Mouse (Mus musculus) spleen, embryonic (tissue): ENCODE measurements around the gene Akr1a1.
"Not testable (repeated sequence)": the region's sequence is repeated elsewhere in the genome, so short reads cannot be mapped to it uniquely, and the experiment has no call there.

Experiments
- CTCF ChIA-PET: fragments of 350-600 bp; sonication (Branson Sonifier 250); formaldehyde crosslinking; loops from one replicate; lab custom pipeline; 2022; lab: Charles Lee

The Akr1a1 gene

DNA sequence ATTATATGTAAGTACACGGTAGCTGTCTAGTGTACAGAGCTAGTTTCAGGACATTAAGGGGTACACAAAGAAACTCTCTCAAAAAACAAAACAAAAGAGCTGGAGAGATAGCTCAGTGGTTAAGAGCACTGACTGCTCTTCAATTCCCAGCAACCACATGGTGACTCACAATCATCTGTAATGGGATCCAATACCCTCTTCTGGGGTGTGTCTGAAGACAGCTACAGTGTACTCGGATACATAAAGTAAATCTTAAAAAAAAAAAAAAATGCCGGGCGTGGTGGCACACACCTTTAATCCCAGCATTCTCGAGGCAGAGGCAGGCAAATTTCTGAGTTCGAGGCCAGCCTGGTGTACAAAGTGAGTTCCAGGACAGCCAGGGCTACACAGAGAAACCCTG lies 8.4 kb upstream of the Akr1a1 start:
- CTCF ChIA-PET: not testable (repeated sequence)

DNA sequence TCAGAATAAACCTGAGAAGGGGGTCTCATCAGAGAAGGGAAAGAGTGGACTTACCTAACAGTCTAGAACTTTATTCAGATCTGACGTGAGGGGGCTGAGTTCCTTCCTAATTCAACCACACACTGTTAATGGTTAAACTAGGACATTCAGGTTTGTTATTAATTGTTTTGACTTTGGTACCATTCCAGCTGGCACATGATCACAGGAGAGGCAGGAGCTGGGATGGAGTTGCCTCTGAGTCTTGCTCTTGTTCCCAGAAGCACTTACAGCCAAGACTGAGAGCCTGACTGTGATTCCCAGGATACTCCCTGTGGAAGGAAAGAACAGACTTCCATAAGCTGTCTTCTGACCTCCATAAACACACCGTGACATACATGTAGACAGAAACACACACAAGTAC lies 8.0 kb upstream of the Akr1a1 start:
- CTCF ChIA-PET: no interaction called here

DNA sequence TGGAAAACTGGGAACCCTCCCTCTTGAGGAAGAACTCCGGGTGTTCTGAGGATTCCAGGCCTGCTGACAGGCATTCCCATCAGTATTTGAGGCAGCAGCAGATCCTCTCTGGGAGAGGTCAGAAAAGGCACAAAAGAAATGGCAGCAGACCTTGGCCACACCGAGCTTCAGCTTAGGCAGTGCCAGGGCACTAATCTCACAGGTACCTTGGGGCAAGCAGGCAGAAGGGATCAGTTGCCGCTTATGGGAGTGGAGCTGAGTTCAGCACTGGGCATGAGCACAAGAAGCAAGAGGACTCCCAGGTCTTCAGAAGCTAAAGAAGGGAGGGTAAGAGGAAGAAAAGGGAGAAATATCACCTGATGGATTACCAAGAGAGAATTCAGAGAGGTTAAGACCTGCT lies 6.5 kb upstream of the Akr1a1 start:
- CTCF ChIA-PET: no interaction called here

DNA sequence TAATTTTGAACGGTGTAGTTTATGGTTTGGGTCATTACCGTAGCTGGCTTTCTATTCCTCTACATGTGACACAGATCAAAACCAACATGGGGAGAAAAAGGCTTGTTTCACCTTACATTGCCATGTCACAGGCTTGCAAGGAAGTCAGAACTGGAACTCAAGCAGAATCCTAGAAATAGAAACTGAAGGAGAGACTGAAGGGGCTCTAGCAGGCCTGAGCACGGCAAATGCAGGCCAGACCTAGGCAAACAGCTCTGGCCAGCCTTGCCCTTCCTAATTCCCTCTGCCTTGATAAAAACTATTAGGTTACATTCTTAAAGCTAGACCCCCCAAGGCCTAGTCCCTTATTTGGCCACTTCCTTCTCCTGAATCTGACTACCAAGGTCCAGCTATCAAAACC lies 4.2 kb upstream of the Akr1a1 start:
- CTCF ChIA-PET: no interaction called here

DNA sequence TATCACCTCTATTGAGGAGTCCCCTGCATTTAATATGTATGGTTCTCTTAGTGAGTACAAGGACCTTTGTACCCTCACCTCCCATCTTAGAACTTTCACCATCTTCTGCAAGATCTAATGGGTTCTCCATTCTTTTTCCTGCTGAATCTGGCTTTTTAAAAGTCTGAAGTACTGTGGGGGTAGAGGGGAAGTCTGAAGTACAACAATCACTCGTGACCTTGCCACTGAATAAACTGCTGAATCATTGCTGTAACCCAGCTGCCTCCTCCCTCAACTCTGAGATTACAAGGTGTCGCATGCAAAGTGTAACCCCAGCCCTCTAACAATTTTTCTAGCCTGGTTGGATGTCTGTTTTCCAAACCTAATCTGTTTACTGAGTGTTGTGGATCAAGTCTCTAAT lies 3.6 kb upstream of the Akr1a1 start:
- CTCF ChIA-PET: interaction anchor here (0.7 kb wide), 1 partner anchor 471 kb away, joined by 3 read pairs; no protein-coding TSS in a partner anchor

DNA sequence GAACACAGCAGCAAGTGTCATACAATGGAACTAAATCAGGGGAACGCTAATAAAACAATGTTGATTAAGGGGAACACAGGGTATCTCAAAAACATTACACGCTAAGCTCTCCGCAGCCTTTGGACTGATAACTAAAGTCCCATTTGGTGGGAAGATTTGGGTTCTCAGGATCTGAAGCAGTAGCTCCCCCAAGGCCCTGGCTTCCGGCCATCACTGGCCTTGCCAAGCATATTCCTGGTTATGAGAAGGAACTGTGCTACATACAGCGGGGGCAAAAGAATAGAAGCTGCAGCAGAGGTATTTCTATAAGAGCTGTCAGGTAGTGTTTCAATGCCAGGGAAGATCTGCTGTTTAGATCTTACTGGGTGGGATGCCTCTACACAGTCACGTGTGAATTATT lies 1.7 kb upstream of the Akr1a1 start:
- CTCF ChIA-PET: no interaction called here

DNA sequence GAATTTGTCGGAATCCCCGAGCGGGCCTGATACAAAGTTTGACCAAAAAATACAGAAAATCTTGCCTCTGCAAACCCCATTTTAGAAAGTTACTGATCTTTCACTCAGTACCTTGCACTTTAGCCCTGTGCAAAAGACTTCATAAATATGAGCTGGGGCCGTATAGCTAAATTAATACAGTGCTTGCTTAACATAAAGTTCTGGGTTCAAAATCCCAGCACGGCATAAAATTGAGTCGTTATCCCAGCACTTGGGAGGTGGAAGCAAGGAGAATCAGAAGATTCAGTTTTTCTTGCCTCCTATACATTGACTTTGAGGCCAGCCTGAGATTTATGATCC lies 286 bp upstream of the Akr1a1 start:
- CTCF ChIA-PET: no interaction called here

DNA sequence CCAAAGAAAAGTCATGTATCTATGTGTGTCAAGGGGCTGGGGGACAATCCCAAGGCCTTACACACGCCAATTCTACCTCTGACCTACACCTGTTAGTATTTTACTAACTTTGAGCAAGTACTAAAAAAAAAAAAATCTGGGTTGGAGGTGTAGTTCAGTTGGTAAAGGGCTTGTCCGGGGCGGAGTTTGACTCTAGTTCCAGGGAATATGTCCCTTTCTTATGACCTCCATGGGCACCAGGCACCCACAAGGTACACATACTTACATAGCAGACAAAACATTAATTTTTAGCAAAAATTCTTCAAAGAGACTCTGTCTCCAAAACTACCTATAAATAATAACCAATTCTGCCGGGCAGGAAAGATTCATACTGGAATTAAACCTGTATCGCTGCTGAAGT lies 1.1 kb downstream of the Akr1a1 start:
- CTCF ChIA-PET: interaction anchor here (0.7 to 0.8 kb wide), 2 partner anchors 20 to 170 kb away, joined by 3 to 5 read pairs; no protein-coding TSS in a partner anchor

DNA sequence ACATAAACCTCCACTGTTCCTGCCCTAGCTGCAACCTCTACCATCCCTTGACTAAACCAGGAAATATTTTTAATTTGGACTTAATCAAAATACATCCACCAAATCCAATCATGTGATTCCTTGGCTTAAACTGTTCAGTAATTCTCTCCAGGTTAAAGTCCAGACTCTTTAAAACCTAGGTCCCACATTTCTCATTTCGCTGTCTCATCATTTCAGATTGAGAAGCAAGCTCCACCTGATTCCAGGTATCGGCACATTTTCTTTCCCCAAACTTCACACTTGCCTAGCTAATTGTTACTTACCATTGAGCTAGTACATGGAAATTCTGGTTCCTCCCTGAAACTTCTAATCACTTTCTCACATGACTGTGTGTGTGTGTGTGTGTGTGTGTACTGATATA lies 2.1 kb downstream of the Akr1a1 start:
- CTCF ChIA-PET: no interaction called here

DNA sequence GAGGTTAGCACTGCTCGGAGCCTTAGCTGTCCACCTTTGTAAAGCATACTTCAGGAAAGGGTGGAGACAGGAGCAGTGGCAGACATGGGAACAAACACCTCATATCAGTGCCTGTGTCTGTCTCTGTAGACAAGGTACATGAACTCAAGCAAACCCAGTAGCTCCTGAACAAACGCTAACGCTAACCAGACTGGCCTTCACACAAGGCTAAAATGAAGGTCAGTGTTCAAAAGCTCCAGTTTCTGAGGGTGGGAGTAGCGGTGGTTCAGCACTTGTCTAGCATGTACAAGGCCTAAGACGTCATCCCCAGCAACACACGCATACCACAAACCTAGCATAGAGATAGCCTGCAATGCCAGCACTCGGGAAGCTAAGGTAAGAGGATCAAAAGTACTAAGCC lies 5.9 kb downstream of the Akr1a1 start:
- CTCF ChIA-PET: no interaction called here

DNA sequence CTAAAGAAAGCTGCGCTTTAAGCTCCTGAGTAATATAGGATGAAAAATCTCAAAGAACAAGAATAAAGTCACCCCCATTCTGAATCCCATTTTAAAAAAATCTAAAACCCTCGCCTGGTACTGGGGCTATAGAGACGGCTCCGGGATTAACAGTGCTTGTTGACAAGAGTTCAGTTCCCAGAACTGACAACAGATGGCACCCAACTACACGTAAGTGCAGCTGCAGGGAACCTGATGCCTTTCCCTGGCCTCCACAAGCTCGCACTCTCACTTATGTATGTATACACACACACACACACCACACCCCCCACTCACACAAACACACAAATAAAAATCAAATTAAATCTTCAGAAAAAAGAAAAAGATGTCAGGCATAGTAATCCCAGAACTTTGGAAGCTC lies 7.2 kb downstream of the Akr1a1 start:
- CTCF ChIA-PET: no interaction called here

DNA sequence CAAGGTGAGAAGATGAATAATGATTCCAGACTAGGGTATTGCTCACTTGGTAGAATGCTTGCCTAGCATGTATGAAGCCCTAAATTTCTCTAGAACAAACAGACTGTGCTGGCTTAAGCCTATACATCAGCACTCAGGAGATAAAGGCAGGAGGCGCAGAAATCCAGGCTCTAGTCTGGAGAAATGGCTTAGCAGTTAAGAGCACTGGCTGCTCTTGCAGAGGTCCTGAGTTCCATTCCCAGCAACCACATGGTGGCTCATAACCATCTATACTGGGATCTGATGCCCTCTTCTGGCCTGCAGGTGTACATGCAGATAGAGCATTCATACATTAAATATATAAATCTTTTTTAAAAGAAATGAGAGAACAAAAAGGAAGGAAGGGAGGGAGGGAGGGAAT lies 9.4 kb downstream of the Akr1a1 start:
- CTCF ChIA-PET: no interaction called here

DNA sequence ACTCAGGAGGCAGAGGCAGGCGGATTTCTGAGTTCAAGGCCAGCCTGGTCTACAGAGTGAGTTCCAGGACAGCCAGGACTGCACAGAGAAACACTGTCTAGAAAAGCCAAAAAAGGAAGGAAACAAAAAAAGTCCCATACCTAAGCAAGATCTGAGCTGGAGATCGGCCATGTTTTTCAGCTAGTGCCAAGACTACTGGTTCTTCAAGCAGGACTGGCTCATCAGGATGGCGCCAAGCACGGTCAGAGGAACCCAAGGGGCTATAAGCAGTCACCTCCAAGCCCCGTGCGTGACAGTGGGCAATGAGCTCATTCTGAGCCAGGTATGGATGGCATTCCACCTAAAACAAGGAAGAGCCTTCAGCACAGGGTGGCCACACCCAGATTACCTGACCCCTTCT lies 12.7 kb downstream of the Akr1a1 start:
- CTCF ChIA-PET: no interaction called here

DNA sequence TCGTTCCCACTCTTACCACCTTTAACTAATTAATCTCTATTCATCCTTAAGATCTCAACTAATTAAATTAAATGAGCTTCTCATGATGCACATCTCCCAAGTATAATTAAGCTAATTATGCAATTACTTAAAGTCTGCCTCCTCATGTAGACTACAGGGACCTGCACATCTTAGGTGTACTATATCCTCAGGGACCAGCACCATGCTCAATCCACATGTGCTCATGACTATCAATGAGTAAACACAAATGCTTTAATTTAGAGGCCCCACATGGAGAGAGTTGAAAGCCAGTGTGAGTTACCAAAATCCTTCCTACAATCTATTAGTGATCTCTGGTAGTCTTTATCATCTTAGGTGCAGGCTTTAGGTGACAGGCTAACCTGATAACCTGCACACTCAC lies 16.3 kb downstream of the Akr1a1 start:
- CTCF ChIA-PET: interaction anchor here (0.6 kb wide), 2 partner anchors 291 to 497 kb away, joined by 3 to 7 read pairs; no protein-coding TSS in a partner anchor

DNA sequence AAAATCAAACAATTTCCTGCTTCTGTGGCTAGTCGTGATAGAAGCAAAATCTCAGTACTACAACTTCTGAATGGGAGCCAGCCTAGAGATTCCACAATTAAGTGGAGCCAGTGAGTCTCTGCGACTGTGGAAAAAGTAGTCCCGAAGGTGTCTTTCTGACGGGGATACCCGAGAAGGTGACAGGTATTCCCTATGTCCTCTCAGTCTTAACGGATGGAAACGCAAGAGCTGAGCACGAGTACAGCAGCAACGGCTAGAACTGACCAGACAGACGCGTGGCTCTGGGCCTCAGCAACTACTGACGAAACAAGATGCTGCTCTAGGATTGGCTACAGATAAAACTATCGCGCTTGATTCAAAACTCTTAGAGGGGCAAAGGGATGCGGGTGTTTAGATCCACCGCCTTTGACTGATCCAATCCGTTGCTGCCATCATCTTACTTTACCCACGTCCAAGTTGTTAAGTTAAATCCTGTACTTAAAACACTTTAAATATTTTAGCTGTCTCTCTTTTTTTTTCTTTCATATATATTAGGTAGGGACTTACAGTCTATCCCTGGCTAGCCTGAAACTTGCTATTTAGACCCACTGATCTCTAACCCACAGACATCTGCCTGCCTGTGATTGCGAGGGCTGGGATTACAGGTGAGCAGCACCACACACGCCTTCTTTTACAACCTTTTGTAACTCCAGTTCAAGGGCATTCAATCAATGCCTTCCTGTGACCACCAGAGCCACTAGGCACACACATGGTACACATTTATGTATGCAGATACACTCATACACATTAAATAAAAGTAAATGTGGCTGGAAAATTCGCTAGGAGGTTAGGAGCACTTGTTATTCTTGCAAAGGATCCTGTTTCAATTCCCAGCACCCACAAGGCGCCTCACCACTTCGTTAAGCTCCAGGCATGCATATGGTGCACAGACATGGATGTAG lies 23.5 kb downstream of the Akr1a1 start, which contains the start of gene Nasp:
Nasp (minus strand) TSS at position 220 of the 941 bp plus-strand sequence.
- CTCF ChIA-PET: no interaction called here

DNA sequence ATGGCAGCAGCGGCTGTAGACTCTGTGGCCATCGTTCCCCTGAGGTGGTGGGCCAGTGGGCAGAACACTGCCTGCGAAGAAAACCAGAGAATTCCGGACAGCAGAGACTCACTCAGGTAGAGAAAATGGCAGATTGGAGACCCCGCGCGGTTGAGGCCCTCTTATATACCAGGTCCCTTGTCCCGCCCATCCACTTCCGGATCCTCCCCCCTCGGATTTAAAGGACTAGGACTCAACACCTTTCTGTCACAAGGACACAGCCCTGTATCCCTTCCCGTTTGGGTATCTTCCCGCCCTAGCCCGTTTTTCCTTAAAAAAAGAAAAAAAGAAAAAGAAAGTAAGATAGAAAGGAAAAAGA lies 24.1 kb downstream of the Akr1a1 start:
- CTCF ChIA-PET: no interaction called here

DNA sequence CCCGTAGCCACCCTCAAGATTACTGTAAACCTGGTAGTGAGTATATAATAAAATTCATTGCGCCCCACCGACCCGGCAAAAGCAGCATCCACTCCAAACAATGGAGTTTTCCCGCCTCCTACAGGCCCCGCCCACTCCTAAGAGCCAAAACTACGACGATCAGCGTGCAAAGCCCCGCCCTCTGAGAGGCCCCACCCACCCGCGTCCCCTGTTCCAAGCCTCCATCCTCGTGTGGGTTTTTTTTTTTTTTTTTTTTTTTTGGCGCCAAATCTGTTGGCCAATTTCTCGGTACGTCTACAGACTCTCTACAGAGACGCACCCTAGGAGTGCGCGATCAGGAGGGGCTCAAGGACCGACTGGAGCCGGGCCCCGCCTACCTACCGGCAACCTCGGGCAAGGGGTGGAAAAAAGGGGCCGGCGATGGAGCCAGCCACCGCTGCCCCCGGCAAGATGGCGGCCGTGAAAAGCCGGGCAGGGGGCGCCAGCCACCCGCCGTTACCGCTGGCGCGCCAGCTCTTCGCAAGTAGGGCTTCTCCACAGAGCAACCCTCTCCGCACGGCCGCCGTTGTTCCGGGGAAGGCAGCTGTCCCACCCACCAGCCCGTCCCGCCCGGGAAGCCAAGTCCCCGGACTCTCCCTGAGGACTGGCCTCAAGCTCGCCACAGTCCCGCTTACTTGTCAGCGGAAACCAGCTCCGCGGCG lies 24.7 kb downstream of the Akr1a1 start:
- CTCF ChIA-PET: interaction anchor here (0.7 kb wide), 2 partner anchors 40 to 60 kb away, joined by 4 to 5 read pairs; no protein-coding TSS in a partner anchor

DNA sequence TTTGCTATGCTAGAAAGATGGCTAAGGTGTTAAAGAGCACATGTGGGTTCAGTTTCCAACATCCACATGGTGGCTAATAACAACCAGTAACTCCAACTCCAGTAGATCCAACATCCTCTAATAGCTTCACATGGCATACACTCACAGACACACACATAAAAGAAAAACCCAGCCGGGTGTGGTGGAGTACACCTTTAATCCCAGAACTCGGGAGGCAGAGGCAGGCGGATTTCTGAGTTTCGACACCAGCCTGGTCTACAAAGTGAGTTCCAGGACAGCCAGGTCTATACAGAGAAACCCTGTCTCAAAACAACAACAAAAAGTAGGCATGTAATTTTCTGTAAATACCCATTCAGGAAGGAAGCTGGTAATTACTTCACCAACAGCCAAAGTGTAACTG lies 26.6 kb downstream of the Akr1a1 start:
- CTCF ChIA-PET: no interaction called here

DNA sequence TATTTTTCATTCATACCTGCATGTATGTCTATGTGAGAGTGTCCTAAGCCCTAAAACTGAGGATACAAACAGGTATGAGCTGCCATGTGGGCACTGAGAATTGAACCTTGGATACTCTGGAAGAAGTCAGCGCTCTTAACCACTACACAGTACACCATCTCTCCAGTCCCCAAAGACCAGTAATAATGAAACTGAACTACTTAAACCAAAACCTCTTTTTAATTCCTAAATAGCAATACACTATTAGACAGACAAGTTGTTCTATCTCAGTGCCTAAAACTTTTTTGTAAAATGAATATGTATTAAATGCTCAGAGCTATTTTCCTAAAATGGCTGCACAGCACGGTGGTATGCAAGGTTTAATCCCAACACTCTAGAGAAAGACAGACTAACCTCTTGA lies 36.2 kb downstream of the Akr1a1 start:
- CTCF ChIA-PET: no interaction called here

DNA sequence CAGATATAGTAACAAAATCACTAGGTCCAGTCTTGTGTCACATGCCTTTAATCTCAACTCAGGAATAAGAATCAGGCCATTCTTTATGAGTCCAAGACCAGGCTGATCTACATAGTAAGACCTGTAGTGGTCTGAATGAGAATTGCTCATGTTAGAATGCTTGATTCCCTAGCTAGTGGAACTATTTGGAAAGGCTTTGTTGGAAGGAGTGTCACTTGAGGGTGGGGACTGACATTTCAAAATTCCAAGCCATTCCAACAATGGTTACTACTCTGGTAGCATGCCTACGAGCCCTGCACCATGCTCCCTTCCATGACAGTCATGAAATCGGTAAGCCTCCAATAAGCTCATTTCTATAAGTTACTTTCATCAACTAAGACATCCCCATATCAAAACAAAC lies 38.9 kb downstream of the Akr1a1 start:
- CTCF ChIA-PET: no interaction called here

DNA sequence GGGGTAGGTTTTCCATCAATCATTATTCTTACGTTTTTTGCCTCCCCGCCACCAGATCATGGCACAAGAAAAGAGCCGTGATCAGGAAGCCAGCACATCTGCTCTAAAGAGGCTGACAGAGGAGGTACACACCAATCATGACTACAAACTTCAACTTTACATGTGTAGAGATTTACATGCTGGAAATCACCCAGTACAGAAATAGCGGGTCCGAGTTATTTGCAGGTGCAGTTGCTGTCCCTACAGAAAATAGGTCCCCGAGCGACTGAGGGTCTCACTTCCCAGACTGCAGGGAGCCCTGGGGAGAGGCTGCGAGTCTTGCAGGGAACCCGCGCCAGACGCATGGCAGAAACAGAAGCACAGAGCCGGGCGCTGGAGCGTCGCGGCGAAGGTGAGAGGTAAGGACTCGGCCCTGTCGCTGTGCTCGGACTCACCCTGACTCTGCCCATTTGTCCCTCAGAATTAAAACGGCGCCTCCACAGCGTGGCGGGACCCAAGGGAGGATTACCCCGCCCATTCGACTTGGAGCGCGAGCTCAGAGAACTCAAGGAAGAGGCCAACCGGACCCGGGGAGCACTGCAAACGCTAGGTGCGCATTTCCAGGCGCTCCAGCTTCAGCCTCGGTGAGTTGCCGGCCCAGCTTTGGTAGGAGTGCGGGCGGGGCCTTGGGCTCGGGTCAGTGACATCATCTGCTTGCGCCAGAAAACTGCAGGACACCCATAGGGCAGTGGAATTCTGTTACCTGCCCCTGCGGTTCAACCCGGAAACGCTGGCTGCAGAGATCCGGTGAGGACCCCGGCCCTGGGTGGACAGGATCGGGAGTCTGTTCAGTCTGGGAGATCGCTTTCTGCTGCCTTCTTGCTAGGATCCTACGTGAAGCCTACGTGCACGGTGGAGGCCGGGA lies 54.2 kb downstream of the Akr1a1 start:
- CTCF ChIA-PET: no interaction called here

DNA sequence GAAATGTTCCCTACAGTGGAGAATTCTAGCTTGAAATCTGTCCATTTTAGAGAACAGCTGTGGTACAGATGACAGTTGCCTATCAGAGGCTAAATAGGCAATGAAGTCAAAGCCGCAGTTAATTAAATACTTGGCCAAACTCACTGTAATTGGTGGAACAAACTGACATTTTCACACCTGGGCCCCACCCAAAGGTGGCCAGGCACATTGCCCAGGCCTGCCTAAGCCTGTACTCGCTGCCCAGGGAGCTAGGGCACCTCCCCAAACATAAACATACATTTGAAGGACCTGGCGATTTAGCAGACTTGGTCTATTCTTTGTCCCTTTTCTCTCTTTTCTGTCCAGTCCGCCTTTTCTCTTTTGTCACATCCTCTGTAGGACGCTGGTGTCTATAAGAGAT lies 55.1 kb downstream of the Akr1a1 start, which contains the start of gene Ccdc17:
Ccdc17 (plus strand) TSS at position 276 of the 400 bp plus-strand sequence.
- CTCF ChIA-PET: no interaction called here
